Mouse (Mus musculus): Measurements from ENCODE around the gene Hoxd3. TPM values are rescaled to one million over a fixed set of nuclear protein-coding genes. Genes with fewer than 3 reads are reported as not detected.

Gene Hoxd3
- total RNA-seq, 1 experiment, result 0.40 TPM

- in situ Hi-C loops (cut with MboI; ENCODE audit: low sequenced_read_pairs in 2 of 2, unreplicated experiment in 2 of 2), result loop anchor here (25.0 kb wide), 2 partner anchors 589 to 864 kb away; no protein-coding TSS in a partner anchor
- DNase-seq (ENCODE audit: low read depth, low spot score), result no peak
- Histone ChIP-seq H3K27ac (ENCODE audit: insufficient read depth, low read depth, low read length, poor library complexity, severe bottlenecking) (no peak overlapping the region), H3K36me3 (ENCODE audit: control insufficient read depth, insufficient read depth, low read length, poor library complexity, severe bottlenecking) (no peaks in the 10 kb centered on the region), H3K4me3 (ENCODE audit: insufficient read depth in 1 of 2, low read depth in 1 of 2, low read length in 2 of 2, poor library complexity in 1 of 2, severe bottlenecking in 1 of 2) (no peak overlapping the region), H3K9ac (ENCODE audit: insufficient read depth, low read depth, low read length, poor library complexity, severe bottlenecking) (no peak overlapping the region), H3K9me3 (ENCODE audit: control insufficient read depth, insufficient read depth, low read depth, low read length) (no peaks in the 10 kb centered on the region), H3K4me1 (ENCODE audit: control insufficient read depth in 2 of 2, insufficient read depth in 2 of 2, low read length in 2 of 2, poor library complexity in 1 of 2) (peaks cover 0 to 12% of the 10 kb centered on the region in 2 experiments; a peak in 1 of 4 replicates)
- no peak for TF ChIP-seq ZNF384 (IDR thresholded peaks at IDR 0.05; ENCODE audit: low read depth, low read length)
Measured at GRCm38 (mm10) chr2:74722949-74723348, 11.2 kb downstream of the Hoxd3 start.

- Histone ChIP-seq H3K36me3 (ENCODE audit: control insufficient read depth, insufficient read depth, low read length, poor library complexity, severe bottlenecking) (no peaks in the 10 kb centered on the region), H3K9ac (ENCODE audit: insufficient read depth, low read depth, low read length, poor library complexity, severe bottlenecking) (no peak overlapping the region), H3K27ac (ENCODE audit: insufficient read depth, low read depth, low read length, poor library complexity, severe bottlenecking) (no peak overlapping the region), H3K9me3 (ENCODE audit: control insufficient read depth, insufficient read depth, low read depth, low read length) (no peaks in the 10 kb centered on the region), H3K4me3 (ENCODE audit: insufficient read depth in 1 of 2, low read depth in 1 of 2, low read length in 2 of 2, poor library complexity in 1 of 2, severe bottlenecking in 1 of 2) (no peak overlapping the region), H3K4me1 (ENCODE audit: control insufficient read depth in 2 of 2, insufficient read depth in 2 of 2, low read length in 2 of 2, poor library complexity in 1 of 2) (peaks cover 0 to 12% of the 10 kb centered on the region in 2 experiments; a peak in 1 of 4 replicates)
- in situ Hi-C loops (cut with MboI; ENCODE audit: low sequenced_read_pairs in 2 of 2, unreplicated experiment in 2 of 2), result loop anchor here (25.0 kb wide), 2 partner anchors 588 to 863 kb away; no protein-coding TSS in a partner anchor
- DNase-seq (ENCODE audit: low read depth, low spot score), result no peak
- TF ChIP-seq ZC3H11A (IDR thresholded peaks at IDR 0.05; ENCODE audit: borderline replicate concordance, low read depth, low read length) (no peak), ZNF384 (IDR thresholded peaks at IDR 0.05; ENCODE audit: low read depth, low read length) (no peak), HCFC1 (IDR thresholded peaks at IDR 0.05; ENCODE audit: borderline replicate concordance, insufficient read depth, low read length) (no peak), CHD2 (IDR thresholded peaks at IDR 0.05; ENCODE audit: low read depth, low read length) (no peak), MAFK (IDR thresholded peaks at IDR 0.05; ENCODE audit: insufficient read depth, low read depth, low read length) (no peak)
Measured at GRCm38 (mm10) chr2:74724244-74725015, 12.7 kb downstream of the Hoxd3 start.

GRCm38 (mm10) chr2:74725171-74725570 is 13.4 kb downstream of the Hoxd3 start:
- Histone ChIP-seq H3K4me1 (ENCODE audit: control insufficient read depth in 2 of 2, insufficient read depth in 2 of 2, low read length in 2 of 2, poor library complexity in 1 of 2) (peaks cover 0 to 7% of the 10 kb centered on the region in 2 experiments; a peak in 1 of 4 replicates), H3K27ac (ENCODE audit: insufficient read depth, low read depth, low read length, poor library complexity, severe bottlenecking) (no peak overlapping the region), H3K9me3 (ENCODE audit: control insufficient read depth, insufficient read depth, low read depth, low read length) (no peaks in the 10 kb centered on the region), H3K36me3 (ENCODE audit: control insufficient read depth, insufficient read depth, low read length, poor library complexity, severe bottlenecking) (no peaks in the 10 kb centered on the region), H3K9ac (ENCODE audit: insufficient read depth, low read depth, low read length, poor library complexity, severe bottlenecking) (no peak overlapping the region), H3K4me3 (ENCODE audit: insufficient read depth in 1 of 2, low read depth in 1 of 2, low read length in 2 of 2, poor library complexity in 1 of 2, severe bottlenecking in 1 of 2) (no peak overlapping the region)
- in situ Hi-C loops (cut with MboI; ENCODE audit: low sequenced_read_pairs in 2 of 2, unreplicated experiment in 2 of 2), result no loop called here
- TF ChIP-seq MAFK (IDR thresholded peaks at IDR 0.05; ENCODE audit: insufficient read depth, low read depth, low read length), result no peak
- no peak for TF ChIP-seq CHD2 (IDR thresholded peaks at IDR 0.05; ENCODE audit: low read depth, low read length)
- TF ChIP-seq ZNF384 (IDR thresholded peaks at IDR 0.05; ENCODE audit: low read depth, low read length), result no peak
- no peak for TF ChIP-seq ZC3H11A (IDR thresholded peaks at IDR 0.05; ENCODE audit: borderline replicate concordance, low read depth, low read length)
- no peak for TF ChIP-seq HCFC1 (IDR thresholded peaks at IDR 0.05; ENCODE audit: borderline replicate concordance, insufficient read depth, low read length)
- no peak for DNase-seq (ENCODE audit: low read depth, low spot score)

- Histone ChIP-seq H3K9ac (ENCODE audit: insufficient read depth, low read depth, low read length, poor library complexity, severe bottlenecking) (no peak within 1 kb of the TSS), H3K9me3 (ENCODE audit: control insufficient read depth, insufficient read depth, low read depth, low read length) (no peaks in the 10 kb centered on the region), H3K27ac (ENCODE audit: insufficient read depth, low read depth, low read length, poor library complexity, severe bottlenecking) (no peak within 1 kb of the TSS), H3K4me3 (ENCODE audit: insufficient read depth in 1 of 2, low read depth in 1 of 2, low read length in 2 of 2, poor library complexity in 1 of 2, severe bottlenecking in 1 of 2) (peak within 1 kb of the TSS; percentile 42 to 60), H3K4me1 (ENCODE audit: control insufficient read depth in 2 of 2, insufficient read depth in 2 of 2, low read length in 2 of 2, poor library complexity in 1 of 2) (peaks cover 0 to 4% of the 10 kb centered on the region in 2 experiments; a peak in 1 of 4 replicates), H3K36me3 (ENCODE audit: control insufficient read depth, insufficient read depth, low read length, poor library complexity, severe bottlenecking) (no peaks in the 10 kb centered on the region)
- no peak for DNase-seq (ENCODE audit: low read depth, low spot score)
- in situ Hi-C loops (cut with MboI; ENCODE audit: low sequenced_read_pairs in 2 of 2, unreplicated experiment in 2 of 2), result no loop called here
- TF ChIP-seq ZC3H11A (IDR thresholded peaks at IDR 0.05; ENCODE audit: borderline replicate concordance, low read depth, low read length), result no peak
- TF ChIP-seq CHD2 (IDR thresholded peaks at IDR 0.05; ENCODE audit: low read depth, low read length), result no peak
- TF ChIP-seq ZNF384 (IDR thresholded peaks at IDR 0.05; ENCODE audit: low read depth, low read length), result no peak
- no peak for TF ChIP-seq MAFK (IDR thresholded peaks at IDR 0.05; ENCODE audit: insufficient read depth, low read depth, low read length)
- TF ChIP-seq HCFC1 (IDR thresholded peaks at IDR 0.05; ENCODE audit: borderline replicate concordance, insufficient read depth, low read length), result no peak
Measured at GRCm38 (mm10) chr2:74726551-74726950, 14.8 kb downstream of the Hoxd3 start, which contains the start of gene Gm28230. Gene Gm28230, plus strand, starts transcription at chr2:74726728.

Measured in ES-E14 (cell line).